Mouse (Mus musculus) heart, embryonic 14.5 days (tissue): Measurements from ENCODE around the gene Ppp2r3a. TPM values are rescaled to one million over a fixed set of nuclear protein-coding genes. Genes with fewer than 3 reads are reported as not detected.

Experiments
- ATAC-seq: fragments of 200-750 bp; cut with Nextera tagmentation; 2 replicates; pipeline ENCODE4 v1.8.0; 2017; ENCODE audit warnings: low read depth, moderate TSS enrichment; ENCODE audit not compliant: insufficient number of reproducible peaks, insufficient read depth, low FRiP score
- H3K27ac ChIP-seq, 2 experiments: fragments of 200-500 bp in 1 of 2; fragments of 300-500 bp in 1 of 2; sonication (generic) in 1 of 2; replicated peaks in 1 of 2; 2 replicates each; pipeline ENCODE4 v1.5.1; 2012 to 2014; ENCODE audit warnings: low read depth in 2 of 2, low read length in 2 of 2, control low read depth in 1 of 2, mild to moderate bottlenecking in 1 of 2, mixed read lengths in 1 of 2; ENCODE audit not compliant: control insufficient read depth in 1 of 2, insufficient read depth in 1 of 2
- H3K27me3 ChIP-seq: fragments of 300-500 bp; sonication (generic); 2 replicates; pipeline ENCODE4 v1.6.1; 2014; ENCODE audit warnings: mild to moderate bottlenecking, low read length, control low read depth; ENCODE audit not compliant: control insufficient read depth, insufficient read depth
- H3K36me3 ChIP-seq: fragments of 300-500 bp; sonication (generic); 2 replicates; pipeline ENCODE4 v1.6.1; 2014; ENCODE audit warnings: mild to moderate bottlenecking, control low read depth, low read length, mixed read lengths; ENCODE audit not compliant: control insufficient read depth, insufficient read depth
- H3K4me1 ChIP-seq, 2 experiments: fragments of 200-500 bp in 1 of 2; fragments of 300-500 bp in 1 of 2; sonication (generic) in 1 of 2; 2 replicates each; pipeline ENCODE4 v1.6.1; 2012 to 2014; ENCODE audit warnings: low read length in 2 of 2, control low read depth in 1 of 2, mixed read lengths in 1 of 2; ENCODE audit not compliant: control insufficient read depth in 2 of 2, insufficient read depth in 2 of 2
- H3K4me2 ChIP-seq: fragments of 300-500 bp; sonication (generic); 2 replicates; pipeline ENCODE4 v1.6.1; 2014; ENCODE audit warnings: mild to moderate bottlenecking, low read length
- H3K4me3 ChIP-seq, 2 experiments: fragments of 200-500 bp in 1 of 2; fragments of 300-500 bp in 1 of 2; sonication (generic) in 1 of 2; 2 replicates each; pipeline ENCODE4 v1.5.1; 2012 to 2014; ENCODE audit warnings: low read length in 2 of 2, mild to moderate bottlenecking in 2 of 2, control low read depth in 1 of 2, low read depth in 1 of 2, moderate library complexity in 1 of 2; ENCODE audit not compliant: control insufficient read depth in 1 of 2, insufficient read depth in 1 of 2
- H3K9ac ChIP-seq: fragments of 300-500 bp; sonication (generic); 2 replicates; pipeline ENCODE4 v1.6.1; 2014; ENCODE audit warnings: mild to moderate bottlenecking, low read length
- H3K9me3 ChIP-seq: fragments of 300-500 bp; sonication (generic); 2 replicates; pipeline ENCODE4 v1.6.1; 2016; ENCODE audit warnings: low read length, control low read depth; ENCODE audit not compliant: control insufficient read depth
- WGBS: fragments of 180-500 bp; shearing (Covaris S2); extraction: QIAGEN DNeasy Blood & Tissue Kit; methylation state at CpG from one replicate; pipeline ENCODE4 v1.1.7; 2014; 5-methylcytosine and 5-hydroxymethylcytosine counted together
- polyA plus RNA-seq: library from polyadenylated mRNA; unstranded; fragments of >200 nt; fragmentation: Nextera tagmentation; extraction: Ambion mirVana; gene quantifications from 2 replicates; pipeline ENCODE4 v1.2.1, GENCODE M21; 2014

The Ppp2r3a gene
- polyA plus RNA-seq, 1 experiment from 2014 or later, result 107 TPM

DNA sequence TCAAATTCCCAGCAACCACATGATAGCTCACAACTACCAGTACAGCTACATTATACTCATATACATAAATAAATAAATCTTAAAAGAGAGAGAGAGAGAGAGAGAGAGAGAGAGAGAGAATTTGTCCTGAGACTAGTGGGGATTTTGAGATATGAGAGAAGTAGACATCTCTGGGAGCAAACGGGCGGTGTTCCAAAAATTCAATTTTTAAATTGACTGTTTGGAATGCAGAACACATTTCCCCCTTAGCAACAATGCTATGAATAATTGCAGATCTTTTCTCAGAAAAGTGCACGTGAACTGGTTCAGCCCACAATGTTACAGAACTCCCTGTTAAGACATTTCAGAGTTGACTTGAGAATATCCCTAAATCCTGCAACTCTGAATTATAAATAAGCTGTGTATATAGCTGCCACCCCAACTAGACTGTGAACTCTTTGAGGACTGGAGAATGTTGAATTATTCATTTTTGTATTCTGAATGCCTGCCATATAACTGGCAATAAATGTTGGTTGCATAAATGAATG is 186.5 kb downstream of the Ppp2r3a start:
- H3K27ac ChIP-seq, result no peak overlapping the region
- H3K4me1 ChIP-seq, result no peaks in the 10 kb centered on the region
- no peaks in the 10 kb centered on the region for H3K27me3 ChIP-seq
- 0 out of 2 replicates have a peak, but pooled peaks cover 2% of the 10 kb centered on the region for H3K9me3 ChIP-seq
- ATAC-seq, result no peak
- WGBS, result 82% methylated on average over 3 of the region's 3 CpGs
- H3K4me3 ChIP-seq, result no peak overlapping the region
- no peak overlapping the region for H3K4me2 ChIP-seq
- H3K9ac ChIP-seq, result no peak overlapping the region
- no peaks in the 10 kb centered on the region for H3K36me3 ChIP-seq

DNA sequence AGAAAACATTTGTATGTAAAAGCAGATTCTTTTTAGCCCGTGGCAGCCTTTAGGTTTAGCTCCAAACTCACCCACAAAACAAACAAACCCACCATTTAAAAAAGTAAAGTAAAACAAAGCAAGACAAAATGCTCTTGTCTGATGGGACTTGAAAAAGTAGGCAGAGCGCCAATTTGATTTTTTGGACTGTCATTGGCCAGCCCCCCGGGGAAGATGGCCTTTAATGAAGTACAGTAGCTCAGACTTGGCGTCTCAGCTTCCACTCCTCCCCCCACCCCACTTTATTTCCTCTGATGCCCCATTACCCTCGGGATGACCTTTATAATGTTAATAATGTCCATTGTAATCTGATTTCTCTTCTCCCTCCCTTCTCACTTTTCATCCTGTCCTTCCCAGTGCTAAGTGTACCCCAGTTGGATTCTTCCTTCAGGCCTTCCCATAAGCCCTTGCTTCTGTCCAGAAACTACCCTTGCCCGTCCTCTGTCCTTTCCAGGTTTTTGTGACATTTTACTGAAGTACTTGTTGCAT is 189.3 kb downstream of the Ppp2r3a start:
- no peaks in the 10 kb centered on the region for H3K36me3 ChIP-seq
- H3K9me3 ChIP-seq, result 0 out of 2 replicates have a peak, but pooled peaks cover 1% of the 10 kb centered on the region
- H3K4me2 ChIP-seq, result no peak overlapping the region
- no peak for ATAC-seq
- H3K4me3 ChIP-seq, result no peak overlapping the region
- no peaks in the 10 kb centered on the region for H3K27me3 ChIP-seq
- no peak overlapping the region for H3K9ac ChIP-seq
- H3K4me1 ChIP-seq, result no peaks in the 10 kb centered on the region
- no peak overlapping the region for H3K27ac ChIP-seq
- WGBS, result 76% methylated on average over 6 of the region's 6 CpGs

DNA sequence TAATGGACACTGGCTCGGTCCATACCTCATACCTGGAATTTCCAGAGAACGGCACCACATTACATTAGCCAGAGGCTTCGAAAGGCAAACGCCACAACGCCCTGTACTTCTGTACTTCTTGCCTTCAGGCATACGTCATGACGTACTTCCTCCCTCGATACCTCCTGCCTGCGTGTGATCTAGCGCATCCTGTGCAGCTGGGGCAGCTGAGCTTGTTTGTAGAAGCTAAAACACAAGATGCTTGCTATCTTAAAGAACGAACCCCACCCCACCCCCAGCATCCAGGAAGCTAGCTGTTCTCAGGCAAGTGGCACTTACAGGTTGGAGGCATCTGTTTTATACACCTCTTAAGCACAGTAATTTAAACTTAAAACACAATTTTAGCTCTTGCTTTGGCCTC is 190.6 kb downstream of the Ppp2r3a start:
- Histone ChIP-seq H3K27ac (no peak overlapping the region), H3K9ac (no peak overlapping the region), H3K4me1 (no peaks in the 10 kb centered on the region), H3K4me3 (no peak overlapping the region), H3K4me2 (no peak overlapping the region), H3K27me3 (no peaks in the 10 kb centered on the region), H3K36me3 (no peaks in the 10 kb centered on the region), H3K9me3 (no peaks in the 10 kb centered on the region)
- 70% methylated on average over 11 of the region's 11 CpGs for WGBS
- no peak for ATAC-seq

DNA sequence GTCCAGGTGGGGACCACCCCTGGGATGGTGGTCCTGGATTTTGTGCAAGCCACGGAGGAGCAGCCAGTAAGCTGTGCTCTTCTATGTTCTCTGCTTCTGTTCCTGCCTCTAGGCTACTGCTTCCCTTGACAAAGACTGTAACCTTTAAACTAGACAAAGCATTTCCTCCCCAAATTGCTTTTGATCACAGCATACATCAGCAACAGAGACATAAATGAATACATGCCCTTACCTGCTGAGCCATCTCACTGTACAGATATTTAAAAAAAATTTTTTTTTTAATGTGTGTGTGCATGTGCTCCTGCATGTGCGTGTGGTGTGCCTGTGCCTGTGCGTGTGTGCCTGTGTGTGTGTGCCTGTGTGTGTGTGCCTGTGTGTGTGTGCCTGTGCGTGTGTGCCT is 194.4 kb downstream of the Ppp2r3a start:
- WGBS, result 92% methylated on average over 4 of the region's 4 CpGs
- Histone ChIP-seq H3K4me2 (no peak overlapping the region), H3K27ac (no peak overlapping the region), H3K9ac (no peak overlapping the region), H3K36me3 (no peaks in the 10 kb centered on the region), H3K4me1 (no peaks in the 10 kb centered on the region), H3K4me3 (no peak overlapping the region), H3K27me3 (no peaks in the 10 kb centered on the region), H3K9me3 (no peaks in the 10 kb centered on the region)
- no peak for ATAC-seq

Other genes starting within 250 kb of the Ppp2r3a start
- 25.7 and 30.4 TPM in 2 replicates for gene Pccb, start 216.9 kb downstream of the Ppp2r3a start, polyA plus RNA-seq
- gene Msl2, start 177.7 kb downstream of the Ppp2r3a start, polyA plus RNA-seq, result 4.2 and 5.3 TPM in 2 replicates